Mouse (Mus musculus): ENCODE results near the gene Mical3.

DNA sequence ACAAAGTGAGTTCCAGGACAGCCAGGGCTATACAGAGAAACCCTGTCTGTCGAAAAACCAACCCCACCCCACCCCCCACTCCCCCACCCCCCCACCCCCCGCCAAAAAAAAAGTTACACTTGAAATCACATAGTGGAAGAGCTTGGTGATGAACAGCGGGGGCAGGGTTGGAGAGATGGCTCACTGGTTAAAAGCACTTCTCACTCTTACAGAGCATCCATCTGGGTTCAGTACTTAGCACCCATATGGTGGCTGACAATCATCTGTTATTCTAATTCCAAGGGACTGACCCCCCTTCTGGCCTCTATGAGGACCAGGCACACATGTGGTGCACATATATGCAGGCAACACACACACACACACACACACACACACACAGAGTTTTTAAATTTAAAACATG, 212.8 kb downstream of the Mical3 start:
- TF ChIP-seq CTCF (IDR thresholded peaks at IDR 0.05; ENCODE audit: borderline replicate concordance, extremely low read depth, insufficient read depth, insufficient read length) (no peak), POLR2A (IDR thresholded peaks at IDR 0.05; ENCODE audit: borderline replicate concordance, extremely low read depth, insufficient read depth, insufficient read length, poor library complexity, severe bottlenecking) (no peak)

All from brain, embryonic 14.5 days (tissue).